Mouse (Mus musculus) kidney, postnatal 25 days (tissue): ENCODE results near the gene D930048N14Rik.
"Not testable (repeated sequence)": the region's sequence is repeated elsewhere in the genome, so short reads cannot be mapped to it uniquely, and the experiment has no call there.

Experiments used
- DNase-seq, 2 experiments: peaks; one replicate each; pipeline ENCODE4 v3.0.0; 2021; ENCODE audit warnings: mixed read lengths in 2 of 2

The D930048N14Rik gene

GRCm38 (mm10) chr11:51650691-51651515, at the start of gene D930048N14Rik, which contains the start of gene N4bp3:
Gene D930048N14Rik (plus strand): TSS chr11:51650954.
Gene N4bp3 (minus strand): TSS chr11:51650842.
- DNase-seq = peak; percentile 76 to 89

- DNase-seq = no peak
These were observed 48.5 kb upstream of the D930048N14Rik start for GRCm38 (mm10) chr11:51602253-51602652.

- DNase-seq = peak; percentile 93 to 97
These were observed 44.9 kb upstream of the D930048N14Rik start for GRCm38 (mm10) chr11:51605602-51606446.

- peak; percentile 98 to 99 for DNase-seq
These were observed 44.2 kb upstream of the D930048N14Rik start, which contains the start of gene Hnrnpab for GRCm38 (mm10) chr11:51606447-51607095. Gene Hnrnpab (minus strand): TSS chr11:51606847.

- DNase-seq = peak in 1 of 2 experiments; percentile 58
These were observed 43.5 kb upstream of the D930048N14Rik start for GRCm38 (mm10) chr11:51607096-51607738.

- no peak for DNase-seq
These were observed 41.4 kb upstream of the D930048N14Rik start for GRCm38 (mm10) chr11:51609266-51609909.

- not testable (repeated sequence) for DNase-seq
These were observed 40.8 kb upstream of the D930048N14Rik start for GRCm38 (mm10) chr11:51609940-51610339.

- no peak for DNase-seq
These were observed 36.5 kb upstream of the D930048N14Rik start for GRCm38 (mm10) chr11:51614256-51614655.

- DNase-seq = no peak
These were observed 35.6 kb upstream of the D930048N14Rik start for GRCm38 (mm10) chr11:51615129-51615528.

GRCm38 (mm10) chr11:51615601-51616000, 35.2 kb upstream of the D930048N14Rik start:
- DNase-seq = peak; percentile 85 to 93

GRCm38 (mm10) chr11:51616113-51616512, 34.6 kb upstream of the D930048N14Rik start:
- DNase-seq = not testable (repeated sequence)

- DNase-seq = peak; percentile 71 to 88
These were observed 33.1 kb upstream of the D930048N14Rik start for GRCm38 (mm10) chr11:51617693-51618092.

GRCm38 (mm10) chr11:51618894-51619408, 31.8 kb upstream of the D930048N14Rik start:
- DNase-seq = no peak

- DNase-seq = peak; percentile 97 to 99
These were observed 31.2 kb upstream of the D930048N14Rik start, which contains the start of gene Nhp2 for GRCm38 (mm10) chr11:51619409-51620060. Gene Nhp2 (plus strand): TSS chr11:51619735.

GRCm38 (mm10) chr11:51620084-51620483, 30.7 kb upstream of the D930048N14Rik start:
- DNase-seq = no peak

GRCm38 (mm10) chr11:51621776-51622175, 29.0 kb upstream of the D930048N14Rik start:
- no peak for DNase-seq

GRCm38 (mm10) chr11:51622971-51623491, 27.7 kb upstream of the D930048N14Rik start:
- DNase-seq = no peak

- DNase-seq = no peak
These were observed 25.4 kb upstream of the D930048N14Rik start for GRCm38 (mm10) chr11:51625187-51625820.

GRCm38 (mm10) chr11:51627425-51627824, 23.3 kb upstream of the D930048N14Rik start:
- DNase-seq = no peak

GRCm38 (mm10) chr11:51627907-51628306, 22.8 kb upstream of the D930048N14Rik start:
- DNase-seq = no peak
